Mouse (Mus musculus) CH12.LX (cell line): Measurements from ENCODE around the gene Gprin2. TPM values are rescaled to one million over a fixed set of nuclear protein-coding genes. Genes with fewer than 3 reads are reported as not detected.
A peak's percentile ranks its signal among the peaks of the same experiment; 100 is the strongest.

Source experiments
- DNase-seq: peaks from one replicate; pipeline ENCODE4 v3.0.0-alpha.2; 2013; ENCODE audit errors: extremely low read depth
- H3K27ac ChIP-seq: 2 replicates; pipeline ENCODE4 v1.5.1; 2012; ENCODE audit warnings: low read depth, mild to moderate bottlenecking, control low read depth, moderate library complexity; ENCODE audit not compliant: insufficient read depth
- H3K27me3 ChIP-seq: replicated peaks from 2 replicates; pipeline ENCODE3; 2012; ENCODE audit warnings: inconsistent platforms
- H3K36me3 ChIP-seq, 2 experiments: replicated peaks in 1 of 2; 2 replicates each; pipeline versions ENCODE3 to v1.6.1; 2012; ENCODE audit warnings: inconsistent platforms in 1 of 2, low read length in 1 of 2, mild to moderate bottlenecking in 1 of 2, mixed read lengths in 1 of 2, moderate library complexity in 1 of 2; ENCODE audit not compliant: control insufficient read depth in 1 of 2, insufficient read depth in 1 of 2
- H3K4me1 ChIP-seq, 2 experiments: 2 replicates each; pipeline ENCODE4 v1.6.1; 2012; ENCODE audit warnings: inconsistent platforms in 1 of 2, moderate library complexity in 1 of 2; ENCODE audit not compliant: insufficient read depth in 2 of 2, control insufficient read depth in 1 of 2
- H3K4me2 ChIP-seq: 2 replicates; pipeline ENCODE4 v1.6.1; 2012; ENCODE audit warnings: low read depth, mild to moderate bottlenecking, control low read depth; ENCODE audit not compliant: poor library complexity, insufficient read depth, severe bottlenecking
- H3K4me3 ChIP-seq, 3 experiments: fragments of 150-350 bp in 1 of 3; sonication (generic) in 1 of 3; replicated peaks in 1 of 3; 2 replicates each; pipeline versions ENCODE3 to v1.5.1; 2011 to 2012; ENCODE audit warnings: low read depth in 2 of 3, low read length in 2 of 3, mild to moderate bottlenecking in 2 of 3, moderate library complexity in 2 of 3, control low read depth in 1 of 3, improper control_type of control experiment in 1 of 3, inconsistent platforms in 1 of 3, mixed read lengths in 1 of 3; ENCODE audit not compliant: poor library complexity in 1 of 3
- H3K79me2 ChIP-seq: replicated peaks from 2 replicates; pipeline ENCODE4 v1.6.1; 2012; ENCODE audit warnings: mild to moderate bottlenecking, moderate library complexity; ENCODE audit not compliant: control insufficient read depth, poor library complexity, insufficient read depth, severe bottlenecking; ENCODE audit errors: extremely low read depth
- H3K9ac ChIP-seq: 2 replicates; pipeline ENCODE4 v1.6.1; 2012; ENCODE audit warnings: low read depth, mild to moderate bottlenecking, control low read depth, moderate library complexity; ENCODE audit not compliant: insufficient read depth
- H3K9me3 ChIP-seq: replicated peaks from 2 replicates; pipeline ENCODE3; 2012; ENCODE audit warnings: low read length, inconsistent platforms, mixed read lengths
- BHLHE40 ChIP-seq: IDR thresholded peaks from 2 replicates; pipeline ENCODE4 v1.6.1; 2011; ENCODE audit warnings: mild to moderate bottlenecking, low read depth, low read length, improper control_type of control experiment
- CHD2 ChIP-seq: IDR thresholded peaks from 2 replicates; pipeline ENCODE4 v1.6.1; 2011; ENCODE audit warnings: low read length, improper control_type of control experiment
- EP300 ChIP-seq: IDR thresholded peaks from 2 replicates; pipeline ENCODE4 v1.6.1; 2011; ENCODE audit warnings: low read length, improper control_type of control experiment
- ETS1 ChIP-seq: conservative IDR thresholded peaks from 2 replicates; pipeline ENCODE4 v1.6.1; 2012; ENCODE audit warnings: low read depth, mild to moderate bottlenecking, inconsistent platforms, low read length, improper control_type of control experiment, moderate library complexity
- MAFK ChIP-seq: IDR thresholded peaks from 2 replicates; pipeline ENCODE4 v1.6.1; 2011; ENCODE audit warnings: low read length, improper control_type of control experiment; ENCODE audit not compliant: insufficient replicate concordance
- MXI1 ChIP-seq: IDR thresholded peaks from 2 replicates; pipeline ENCODE4 v1.6.1; 2011; ENCODE audit warnings: mild to moderate bottlenecking, low read depth, low read length, improper control_type of control experiment
- NELFE ChIP-seq: IDR thresholded peaks from 2 replicates; pipeline ENCODE4 v1.6.1; 2011; ENCODE audit warnings: low read depth, low read length, improper control_type of control experiment
- PAX5 ChIP-seq: IDR thresholded peaks from 2 replicates; pipeline ENCODE4 v1.6.1; 2012; ENCODE audit warnings: low read length, inconsistent platforms, mixed read lengths
- RAD21 ChIP-seq: IDR thresholded peaks from 2 replicates; pipeline ENCODE4 v1.6.1; 2011; ENCODE audit warnings: low read depth, mild to moderate bottlenecking, low read length, improper control_type of control experiment, moderate library complexity
- RCOR1 ChIP-seq: conservative IDR thresholded peaks from 2 replicates; pipeline ENCODE4 v1.6.1; 2012; ENCODE audit warnings: low read depth, mild to moderate bottlenecking, inconsistent platforms, low read length, improper control_type of control experiment
- SMC3 ChIP-seq: IDR thresholded peaks from 2 replicates; pipeline ENCODE4 v1.6.1; 2011; ENCODE audit warnings: low read depth, low read length, improper control_type of control experiment
- TCF12 ChIP-seq: IDR thresholded peaks from 2 replicates; pipeline ENCODE4 v1.6.1; 2014; ENCODE audit warnings: low read depth, mild to moderate bottlenecking, inconsistent platforms, low read length, improper control_type of control experiment
- UBTF ChIP-seq: IDR thresholded peaks from 2 replicates; pipeline ENCODE4 v1.6.1; 2012; ENCODE audit warnings: low read depth, mild to moderate bottlenecking, inconsistent platforms, low read length, improper control_type of control experiment, moderate library complexity
- USF1 ChIP-seq: IDR thresholded peaks from 2 replicates; pipeline ENCODE4 v1.6.1; 2014; ENCODE audit warnings: low read depth, mild to moderate bottlenecking, inconsistent platforms, low read length, improper control_type of control experiment
- dilution Hi-C: fragments of 300-500 bp; cut with MboI; formaldehyde crosslinking; loops from 2 replicates; pipeline ENCODE4 v1.14.3; 2020; ENCODE audit warnings: low sequenced_read_pairs; ENCODE audit not compliant: extremely low pct_unique_long_range_greater_than_20kb, extremely low pct_ligation_motif_present
- in situ Hi-C: fragments of 300-500 bp; cut with MboI; formaldehyde crosslinking; loops from 3 replicates; pipeline ENCODE4 v1.14.3; 2019; ENCODE audit warnings: low sequenced_read_pairs, low pct_ligation_motif_present, low pct_unique_long_range_greater_than_20kb, mixed read lengths
- polyA plus RNA-seq: library from polyadenylated mRNA; unstranded; fragments of >175 nt; gene quantifications from 2 replicates; pipeline ENCODE4 v1.2.1, GENCODE M21; 2012; ENCODE audit warnings: low read depth; ENCODE audit not compliant: insufficient read length
- total RNA-seq, 2 experiments: library from RNA; depleted of rRNA; stranded (reverse); fragments of 300-350 nt in 1 of 2; fragments of >200 nt in 1 of 2; gene quantifications; 2 replicates each; pipeline ENCODE4 v1.2.3; 2012 to 2014

The Gprin2 gene
- total and polyA plus RNA-seq, 3 experiments = 0.04 to 0.21 (median 0.16) TPM

DNA sequence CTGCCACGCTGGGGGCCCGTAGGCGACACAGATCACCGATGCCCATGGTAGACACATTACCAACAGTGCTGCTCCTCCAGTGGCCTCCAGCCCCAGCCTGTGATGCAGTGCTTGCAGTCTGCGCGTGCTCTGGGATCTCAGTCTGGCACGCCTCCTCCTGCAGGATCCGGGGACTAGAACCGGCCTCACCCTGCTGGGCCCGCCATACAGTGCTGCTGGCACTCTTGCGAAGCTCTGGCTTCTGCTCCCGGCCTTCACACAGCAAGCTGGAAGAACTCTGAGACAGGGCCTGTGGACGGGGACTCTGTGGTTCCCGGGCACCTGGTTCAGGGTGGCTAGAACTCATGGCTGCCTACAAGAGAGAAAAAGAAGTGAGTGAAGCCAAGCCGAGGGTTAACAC is 6.0 kb downstream of the Gprin2 start:
- Histone ChIP-seq H3K36me3 (no peaks in the 10 kb centered on the region), H3K27me3 (peaks cover 7% of the 10 kb centered on the region), H3K27ac (no peak overlapping the region), H3K4me1 (peaks cover 15 to 77% of the 10 kb centered on the region in 2 experiments), H3K79me2 (no peaks in the 10 kb centered on the region), H3K4me3 (no peak overlapping the region), H3K9ac (no peak overlapping the region), H3K9me3 (no peaks in the 10 kb centered on the region), H3K4me2 (no peak overlapping the region)
- DNase-seq = no peak
- in situ Hi-C loops (loop anchor here (5.0 kb wide), 1 partner anchor 88 kb away; no protein-coding TSS in a partner anchor), dilution Hi-C loops (no loop called here)
- no peak for TF ChIP-seq TCF12
- no peak for TF ChIP-seq NELFE
- no peak for TF ChIP-seq MXI1
- no peak for TF ChIP-seq UBTF
- no peak for TF ChIP-seq EP300
- no peak for TF ChIP-seq CHD2
- no peak for TF ChIP-seq RCOR1
- no peak for TF ChIP-seq ETS1
- no peak for TF ChIP-seq BHLHE40
- TF ChIP-seq SMC3 = no peak

DNA sequence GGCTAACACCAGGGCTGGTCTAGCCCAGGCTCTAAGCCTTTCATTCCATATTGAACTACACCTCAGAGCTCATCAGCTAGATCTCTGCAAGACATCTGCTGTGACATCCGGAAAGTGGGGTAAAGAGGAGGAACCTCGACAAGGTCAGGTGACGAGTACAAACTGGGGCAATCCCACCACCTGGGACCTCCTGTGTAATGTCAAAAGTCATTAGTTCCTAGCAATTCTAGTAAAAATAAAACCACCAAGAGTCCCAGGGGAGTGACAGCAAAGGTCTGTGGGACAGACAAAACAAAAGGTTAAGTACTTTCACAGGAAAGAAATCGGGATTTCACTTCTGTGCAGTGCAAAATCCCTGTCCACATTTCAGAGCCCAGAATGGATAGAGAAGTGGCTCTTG is 7.6 kb downstream of the Gprin2 start:
- H3K79me2 ChIP-seq = no peaks in the 10 kb centered on the region
- no peak overlapping the region for H3K4me3 ChIP-seq

DNA sequence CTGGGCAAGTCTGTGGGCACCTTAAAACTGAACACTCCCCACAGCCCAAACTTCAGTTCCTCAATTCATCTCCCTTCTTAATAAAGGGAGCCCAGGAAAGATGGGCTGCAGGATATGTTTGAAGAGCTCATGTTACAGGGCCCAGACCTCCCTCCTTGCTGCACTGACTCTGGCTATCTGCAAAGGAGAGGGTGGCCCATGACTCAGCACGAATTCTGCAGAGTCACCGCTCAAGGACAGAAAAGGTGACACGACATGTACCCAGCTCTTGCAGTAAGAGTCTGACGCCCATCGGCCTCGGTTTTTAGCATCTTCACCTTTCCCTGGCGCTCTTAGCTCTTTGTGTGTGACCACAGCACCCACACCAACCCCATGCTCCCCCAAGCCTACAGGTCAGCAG is 11.1 kb downstream of the Gprin2 start:
- Histone ChIP-seq H3K9ac (no peak overlapping the region), H3K9me3 (no peaks in the 10 kb centered on the region), H3K4me2 (no peak overlapping the region), H3K79me2 (no peaks in the 10 kb centered on the region), H3K36me3 (no peaks in the 10 kb centered on the region), H3K4me3 (no peak overlapping the region), H3K27ac (no peak overlapping the region), H3K27me3 (no peaks in the 10 kb centered on the region), H3K4me1 (peaks cover 22 to 68% of the 10 kb centered on the region in 2 experiments)
- TF ChIP-seq MAFK = peak; percentile 93
- TF ChIP-seq PAX5 = no peak
- dilution Hi-C loops = no loop called here
- DNase-seq = peak; percentile 51
- in situ Hi-C loops = no loop called here

More for the DNA sequence above, 7.6 kb downstream of the Gprin2 start:
- in situ Hi-C loops (no loop called here), dilution Hi-C loops (no loop called here)
- Histone ChIP-seq H3K27me3 (peaks cover 7% of the 10 kb centered on the region), H3K4me1 (peaks cover 21 to 77% of the 10 kb centered on the region in 2 experiments), H3K27ac (no peak overlapping the region), H3K9me3 (no peaks in the 10 kb centered on the region), H3K4me2 (no peak overlapping the region), H3K36me3 (no peaks in the 10 kb centered on the region), H3K9ac (no peak overlapping the region)
- DNase-seq = peak; percentile 69
- TF ChIP-seq USF1 (0 out of 2 replicates have a peak, but pooled peaks have one; percentile 11), ETS1 (0 out of 2 replicates have a peak, but pooled peaks have one; percentile 52), RAD21 (no peak), BHLHE40 (peak; percentile 70)
